Mouse (Mus musculus): Measurements from ENCODE around the gene Kcnj6.

GRCm38 (mm10) chr16:94736462-94737358, 260.8 kb downstream of the Kcnj6 start:
- no peak for TF ChIP-seq CTCF (IDR thresholded peaks at IDR 0.05)
- TF ChIP-seq EP300 (IDR thresholded peaks at IDR 0.05): no peak
